Mouse (Mus musculus): ENCODE measurements around the gene Unc5c. TPM values are rescaled to one million over a fixed set of nuclear protein-coding genes. Genes with fewer than 3 reads are reported as not detected.

Unc5c gene
- total and polyA plus RNA-seq, 2 experiments from 2014 or later: 0.29 to 2.4 TPM

DNA sequence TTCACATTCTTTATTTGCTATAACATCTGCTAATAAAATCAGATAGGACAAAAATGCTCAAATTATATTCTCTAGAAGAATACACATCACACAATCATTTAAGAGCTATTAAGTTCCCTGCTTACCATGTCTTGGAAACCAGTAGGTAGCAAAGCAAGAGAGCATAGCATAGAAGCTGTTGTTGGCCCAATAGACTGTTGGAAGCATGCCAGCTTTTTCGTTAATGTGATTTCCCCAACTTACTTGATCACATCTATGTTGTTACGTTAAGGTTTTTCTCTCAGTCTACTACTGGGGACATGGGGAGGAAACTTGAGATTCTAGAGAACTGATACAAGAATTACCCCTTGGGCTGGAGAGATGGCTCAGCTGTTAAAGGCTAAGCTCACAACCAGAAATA, 133.0 kb downstream of the Unc5c start:
- no peak overlapping the region for H3K9ac ChIP-seq (replicated peaks; ENCODE audit: low read depth, low read length)
- no peak for TF ChIP-seq CTCF (IDR thresholded peaks at IDR 0.05; ENCODE audit: low read depth)
- TF ChIP-seq EP300 (IDR thresholded peaks at IDR 0.05; ENCODE audit: low read depth): no peak
- WGBS: 61% methylated on average over 2 of the region's 2 CpGs

DNA sequence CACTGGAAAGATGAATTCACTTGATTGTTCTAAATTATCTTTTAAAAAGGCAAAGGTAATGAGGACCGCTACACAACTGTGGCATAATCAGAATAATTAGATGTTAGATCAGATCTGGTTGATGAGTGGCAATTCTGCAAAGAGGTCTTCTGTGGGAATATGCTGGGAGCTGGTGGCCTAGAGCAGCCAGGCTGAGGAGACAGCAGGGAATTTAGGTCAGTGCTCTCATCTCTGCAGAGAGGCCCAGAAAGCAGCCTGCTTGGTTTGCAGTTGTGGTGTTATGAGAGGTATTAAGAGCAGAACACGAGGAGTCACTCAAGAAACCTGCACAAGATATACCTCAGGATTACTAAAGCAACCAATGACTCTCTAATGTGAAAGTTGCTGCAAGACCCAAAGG, 133.9 kb downstream of the Unc5c start:
- H3K27me3 ChIP-seq (ENCODE audit: control insufficient read depth, insufficient read depth, low read length): no peaks in the 10 kb centered on the region
- WGBS: 61% methylated on average over 2 of the region's 2 CpGs
- H3K27ac ChIP-seq (ENCODE audit: low read depth): no peak overlapping the region
- ATAC-seq (ENCODE audit: insufficient read depth, low read depth) (no peak), DNase-seq (ENCODE audit: low spot score) (no peak)
- H3K4me2 ChIP-seq (ENCODE audit: low read depth, low read length): no peak overlapping the region
- no peak for TF ChIP-seq CTCF (IDR thresholded peaks at IDR 0.05; ENCODE audit: low read depth)
- no peak for TF ChIP-seq EP300 (IDR thresholded peaks at IDR 0.05; ENCODE audit: low read depth)
- H3K36me3 ChIP-seq (replicated peaks; ENCODE audit: control insufficient read depth, insufficient read depth, low read length): no peaks in the 10 kb centered on the region
- no peak overlapping the region for H3K4me3 ChIP-seq (ENCODE audit: low read depth, low read length)
- no peaks in the 10 kb centered on the region for H3K4me1 ChIP-seq (ENCODE audit: control insufficient read depth, insufficient read depth)
- no peak overlapping the region for H3K9ac ChIP-seq (replicated peaks; ENCODE audit: low read depth, low read length)
- H3K9me3 ChIP-seq (replicated peaks; ENCODE audit: control insufficient read depth, low read length): no peaks in the 10 kb centered on the region

More for the DNA sequence above, 133.0 kb downstream of the Unc5c start:
- Histone ChIP-seq H3K36me3 (replicated peaks; ENCODE audit: control insufficient read depth, insufficient read depth, low read length) (no peaks in the 10 kb centered on the region), H3K27ac (ENCODE audit: low read depth) (no peak overlapping the region), H3K4me3 (ENCODE audit: low read depth, low read length) (no peak overlapping the region), H3K4me1 (ENCODE audit: control insufficient read depth, insufficient read depth) (no peaks in the 10 kb centered on the region), H3K9me3 (replicated peaks; ENCODE audit: control insufficient read depth, low read length) (no peaks in the 10 kb centered on the region), H3K4me2 (ENCODE audit: low read depth, low read length) (no peak overlapping the region), H3K27me3 (ENCODE audit: control insufficient read depth, insufficient read depth, low read length) (no peaks in the 10 kb centered on the region)
- DNase-seq (ENCODE audit: low spot score) (no peak), ATAC-seq (ENCODE audit: insufficient read depth, low read depth) (no peak)

DNA sequence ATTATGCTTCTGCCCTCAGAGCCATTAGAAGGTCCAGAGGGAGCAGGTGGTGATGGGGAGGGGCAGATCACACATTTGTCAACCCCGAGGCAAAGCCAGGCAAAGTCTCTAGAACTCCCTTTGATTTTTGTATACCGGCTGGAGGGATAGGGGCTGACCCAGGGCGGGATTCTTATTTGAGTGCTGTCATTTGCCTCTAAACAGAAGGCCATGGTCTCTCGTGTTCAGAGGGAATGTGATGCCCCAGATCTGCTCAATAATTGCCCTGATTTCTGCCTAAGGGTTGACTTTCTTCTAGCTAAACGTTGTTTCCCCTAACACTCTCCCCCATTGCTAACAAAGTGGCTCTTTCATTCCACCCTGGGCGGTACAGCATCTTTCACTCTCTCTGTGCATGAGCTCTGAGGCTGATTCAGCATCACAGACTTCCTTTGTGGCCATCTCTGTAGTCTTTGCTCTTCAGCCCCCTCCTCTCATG, 136.1 kb downstream of the Unc5c start:
- Histone ChIP-seq H3K4me3 (ENCODE audit: low read depth, low read length) (no peak overlapping the region), H3K27me3 (ENCODE audit: control insufficient read depth, insufficient read depth, low read length) (no peaks in the 10 kb centered on the region), H3K4me1 (ENCODE audit: control insufficient read depth, insufficient read depth) (no peaks in the 10 kb centered on the region), H3K36me3 (replicated peaks; ENCODE audit: control insufficient read depth, insufficient read depth, low read length) (no peaks in the 10 kb centered on the region), H3K4me2 (ENCODE audit: low read depth, low read length) (no peak overlapping the region), H3K9ac (replicated peaks; ENCODE audit: low read depth, low read length) (no peak overlapping the region), H3K27ac (ENCODE audit: low read depth) (no peak overlapping the region), H3K9me3 (replicated peaks; ENCODE audit: control insufficient read depth, low read length) (no peaks in the 10 kb centered on the region)
- WGBS: 45% methylated on average over 6 of the region's 6 CpGs
- DNase-seq (ENCODE audit: low spot score) (no peak), ATAC-seq (ENCODE audit: insufficient read depth, low read depth) (no peak)
- TF ChIP-seq CTCF (IDR thresholded peaks at IDR 0.05; ENCODE audit: low read depth): no peak
- TF ChIP-seq EP300 (IDR thresholded peaks at IDR 0.05; ENCODE audit: low read depth): no peak

DNA sequence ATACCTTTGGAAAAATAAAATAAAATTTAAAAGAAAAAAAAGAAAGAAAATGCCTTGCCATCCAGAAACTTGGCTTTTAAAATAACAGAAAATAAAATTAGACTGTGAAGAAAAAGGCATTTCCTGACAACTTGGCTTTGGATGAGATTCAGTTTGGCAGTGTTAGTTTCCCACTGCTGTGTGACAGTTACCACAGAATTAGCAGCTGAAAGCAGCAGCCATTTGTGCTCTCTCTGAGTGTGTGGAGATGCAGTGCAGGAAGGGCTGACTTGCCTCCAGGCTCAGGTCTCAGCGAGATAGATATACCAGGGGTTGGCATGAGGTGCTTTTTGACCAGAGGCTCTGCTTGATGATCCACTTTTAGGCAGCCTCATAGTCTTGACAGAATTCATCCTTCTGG, 151.7 kb downstream of the Unc5c start:
- no peak for ATAC-seq (ENCODE audit: insufficient read depth, low read depth)
- H3K9ac ChIP-seq (replicated peaks; ENCODE audit: low read depth, low read length): no peak overlapping the region

DNA sequence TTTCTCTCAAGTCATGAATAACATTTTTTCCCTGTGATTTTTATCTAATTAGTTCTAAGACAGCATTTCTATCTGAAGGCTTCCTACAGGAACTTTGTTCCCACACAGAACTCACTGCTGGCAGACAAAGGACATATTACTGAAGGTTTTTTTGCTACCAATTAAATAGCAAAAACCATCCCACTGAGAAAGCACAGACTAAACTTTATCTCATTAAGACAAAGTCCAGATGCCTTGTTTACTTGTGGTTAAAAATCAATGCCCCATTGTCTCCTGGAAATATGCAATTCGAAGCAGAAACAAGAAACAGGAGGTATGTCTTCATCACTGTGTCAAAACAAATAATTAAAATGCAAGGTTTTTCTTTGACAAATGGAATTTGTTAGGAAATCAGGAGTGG, 153.7 kb downstream of the Unc5c start:
- no peak for DNase-seq (ENCODE audit: low spot score)
- H3K4me2 ChIP-seq (ENCODE audit: low read depth, low read length): no peak overlapping the region
- WGBS: 44% methylated on average over 1 of the region's 1 CpGs

More for the DNA sequence above, 151.7 kb downstream of the Unc5c start:
- H3K4me2 ChIP-seq (ENCODE audit: low read depth, low read length): no peak overlapping the region
- 48% methylated on average over 1 of the region's 1 CpGs for WGBS
- H3K4me3 ChIP-seq (ENCODE audit: low read depth, low read length): no peak overlapping the region
- no peaks in the 10 kb centered on the region for H3K9me3 ChIP-seq (replicated peaks; ENCODE audit: control insufficient read depth, low read length)
- no peaks in the 10 kb centered on the region for H3K27me3 ChIP-seq (ENCODE audit: control insufficient read depth, insufficient read depth, low read length)
- no peaks in the 10 kb centered on the region for H3K4me1 ChIP-seq (ENCODE audit: control insufficient read depth, insufficient read depth)
- no peaks in the 10 kb centered on the region for H3K36me3 ChIP-seq (replicated peaks; ENCODE audit: control insufficient read depth, insufficient read depth, low read length)
- H3K27ac ChIP-seq (ENCODE audit: low read depth): no peak overlapping the region
- DNase-seq (ENCODE audit: low spot score): no peak
- TF ChIP-seq CTCF (IDR thresholded peaks at IDR 0.05; ENCODE audit: low read depth) (no peak), EP300 (IDR thresholded peaks at IDR 0.05; ENCODE audit: low read depth) (no peak)

DNA sequence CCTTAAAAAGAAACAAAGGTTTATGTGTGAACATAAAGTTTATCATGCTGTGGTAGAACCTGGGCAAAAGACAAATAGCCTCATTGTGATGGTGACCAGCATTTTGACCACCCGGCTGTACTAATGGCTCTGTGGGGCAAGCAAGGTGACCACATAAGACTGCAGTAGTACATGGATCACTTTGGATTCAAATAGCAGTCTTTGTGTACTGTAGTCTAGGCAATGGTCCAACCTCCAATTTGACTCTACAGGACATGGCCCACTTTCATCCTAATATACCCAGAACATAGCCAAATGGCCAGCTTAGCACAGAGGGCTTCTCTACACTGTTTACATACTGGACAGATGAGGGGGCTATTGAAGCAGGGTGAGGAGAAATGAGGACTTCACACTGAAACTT, 156.5 kb downstream of the Unc5c start:
- Histone ChIP-seq H3K27ac (ENCODE audit: low read depth) (no peak overlapping the region), H3K36me3 (replicated peaks; ENCODE audit: control insufficient read depth, insufficient read depth, low read length) (no peaks in the 10 kb centered on the region), H3K4me1 (ENCODE audit: control insufficient read depth, insufficient read depth) (no peaks in the 10 kb centered on the region), H3K9ac (replicated peaks; ENCODE audit: low read depth, low read length) (no peak overlapping the region), H3K9me3 (replicated peaks; ENCODE audit: control insufficient read depth, low read length) (no peaks in the 10 kb centered on the region), H3K4me3 (ENCODE audit: low read depth, low read length) (no peak overlapping the region), H3K4me2 (ENCODE audit: low read depth, low read length) (no peak overlapping the region), H3K27me3 (ENCODE audit: control insufficient read depth, insufficient read depth, low read length) (no peaks in the 10 kb centered on the region)
- 96% methylated on average over 1 of the region's 1 CpGs for WGBS
- TF ChIP-seq EP300 (IDR thresholded peaks at IDR 0.05; ENCODE audit: low read depth): no peak
- TF ChIP-seq CTCF (IDR thresholded peaks at IDR 0.05; ENCODE audit: low read depth): no peak
- no peak for DNase-seq (ENCODE audit: low spot score)
- no peak for ATAC-seq (ENCODE audit: insufficient read depth, low read depth)

More for the DNA sequence above, 153.7 kb downstream of the Unc5c start:
- TF ChIP-seq EP300 (IDR thresholded peaks at IDR 0.05; ENCODE audit: low read depth) (no peak), CTCF (IDR thresholded peaks at IDR 0.05; ENCODE audit: low read depth) (no peak)
- H3K27ac ChIP-seq (ENCODE audit: low read depth): no peak overlapping the region
- ATAC-seq (ENCODE audit: insufficient read depth, low read depth): no peak
- H3K9ac ChIP-seq (replicated peaks; ENCODE audit: low read depth, low read length): no peak overlapping the region
- H3K9me3 ChIP-seq (replicated peaks; ENCODE audit: control insufficient read depth, low read length): no peaks in the 10 kb centered on the region
- H3K4me3 ChIP-seq (ENCODE audit: low read depth, low read length): no peak overlapping the region
- no peaks in the 10 kb centered on the region for H3K36me3 ChIP-seq (replicated peaks; ENCODE audit: control insufficient read depth, insufficient read depth, low read length)
- no peaks in the 10 kb centered on the region for H3K4me1 ChIP-seq (ENCODE audit: control insufficient read depth, insufficient read depth)
- no peaks in the 10 kb centered on the region for H3K27me3 ChIP-seq (ENCODE audit: control insufficient read depth, insufficient read depth, low read length)
